Mouse (Mus musculus): ENCODE measurements around the gene Aip.
"Not testable (repeated sequence)": the region's sequence is repeated elsewhere in the genome, so short reads cannot be mapped to it uniquely, and the experiment has no call there.

Gene Aip

DNA sequence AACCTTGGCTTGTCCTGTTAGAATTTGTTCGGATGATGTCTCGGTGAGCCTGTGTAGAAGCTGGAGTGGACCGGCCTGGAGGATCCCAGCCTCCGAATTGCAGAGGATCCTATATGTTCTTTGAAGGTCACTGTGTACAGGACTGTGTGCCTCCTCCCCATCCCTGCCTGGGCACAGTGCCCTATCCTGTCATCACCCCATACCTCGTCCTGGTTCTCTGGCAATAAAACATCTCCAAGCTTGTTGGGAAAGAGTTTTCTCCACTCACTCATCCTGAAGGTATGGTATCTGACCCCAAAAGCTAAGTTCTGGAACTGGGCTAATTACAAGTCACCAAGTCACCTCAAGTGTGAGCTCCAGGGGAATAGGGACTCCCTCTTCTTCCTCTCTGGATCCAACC lies 38.6 kb downstream of the Aip start:
- no peak for DNase-seq

DNA sequence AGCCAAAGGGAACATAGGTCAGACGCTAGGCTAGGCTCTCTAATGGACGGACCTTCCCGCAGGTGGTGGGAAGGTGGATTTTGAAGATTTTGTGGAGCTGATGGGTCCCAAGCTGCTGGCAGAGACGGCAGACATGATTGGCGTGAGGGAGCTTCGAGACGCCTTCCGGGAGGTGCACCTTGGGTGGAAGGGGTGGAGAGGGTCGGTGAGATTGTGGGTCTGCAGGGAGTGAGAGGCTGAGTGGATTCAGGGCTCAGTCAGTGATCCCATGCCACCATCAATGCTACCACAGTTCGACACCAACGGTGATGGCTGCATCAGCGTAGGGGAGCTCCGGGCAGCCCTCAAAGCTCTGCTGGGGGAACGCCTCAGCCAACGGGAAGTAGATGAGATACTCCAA lies 39.5 kb downstream of the Aip start:
- DNase-seq: no peak

DNA sequence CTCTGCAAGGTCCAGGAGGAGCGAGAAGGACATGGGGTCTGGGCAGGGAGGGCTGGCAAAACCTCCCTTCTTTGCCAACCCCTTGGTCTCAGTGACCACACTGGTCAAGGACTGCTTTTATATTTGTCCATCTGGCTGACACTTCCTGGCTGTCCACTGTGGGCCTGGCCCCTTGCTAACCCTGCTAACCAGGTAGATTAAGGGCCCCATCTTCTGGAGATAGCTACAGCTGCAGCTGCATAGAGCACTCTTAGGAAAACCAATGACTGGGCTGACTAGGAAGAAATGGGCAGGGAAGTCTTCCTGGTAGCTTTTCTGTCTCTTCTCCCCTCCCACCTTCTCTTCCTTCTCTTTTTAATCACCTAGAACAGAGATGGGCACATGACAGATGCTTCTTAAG lies 40.7 kb downstream of the Aip start:
- DNase-seq: peak in 1 of 2 experiments; percentile 35

DNA sequence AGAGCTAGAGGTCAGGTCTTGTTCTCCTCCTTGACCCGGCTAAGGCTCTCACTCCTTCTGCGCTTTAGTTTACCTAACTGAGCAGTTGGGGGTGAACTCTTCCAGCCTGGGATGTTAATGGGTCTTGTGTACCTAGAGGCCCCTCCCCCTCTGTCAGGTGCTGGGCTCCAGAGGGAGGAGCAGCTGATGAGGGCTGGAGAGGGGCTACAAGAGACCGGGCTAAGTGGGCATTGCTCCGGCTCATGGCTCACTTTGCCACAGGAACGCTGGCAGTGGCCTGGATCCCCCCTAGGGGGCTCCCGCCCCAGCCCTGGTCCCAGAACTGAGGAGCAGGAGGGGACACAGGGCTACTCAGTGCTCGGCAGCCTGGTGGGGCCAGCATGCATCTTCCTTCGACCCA lies 41.8 kb downstream of the Aip start:
- DNase-seq: no peak

DNA sequence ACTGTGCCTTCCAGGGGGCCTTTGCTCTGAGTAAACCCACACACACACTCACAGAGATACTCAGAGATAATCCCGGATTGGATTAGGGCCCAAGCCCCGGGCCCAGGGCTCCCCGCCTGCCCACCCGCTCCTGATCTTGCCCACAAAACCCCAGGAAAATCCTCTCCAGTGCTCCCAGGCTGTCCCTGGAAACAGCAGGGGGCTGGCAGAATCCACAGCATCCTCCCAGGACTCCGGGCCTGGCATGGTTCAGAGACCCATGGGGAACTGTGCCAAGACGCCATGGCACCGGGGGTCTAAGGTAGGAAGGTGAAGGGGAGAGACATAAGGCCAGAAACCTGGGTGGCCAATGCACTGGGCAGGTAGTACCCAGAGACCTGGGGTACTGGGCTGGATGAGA lies 42.3 kb downstream of the Aip start:
- no peak for DNase-seq

DNA sequence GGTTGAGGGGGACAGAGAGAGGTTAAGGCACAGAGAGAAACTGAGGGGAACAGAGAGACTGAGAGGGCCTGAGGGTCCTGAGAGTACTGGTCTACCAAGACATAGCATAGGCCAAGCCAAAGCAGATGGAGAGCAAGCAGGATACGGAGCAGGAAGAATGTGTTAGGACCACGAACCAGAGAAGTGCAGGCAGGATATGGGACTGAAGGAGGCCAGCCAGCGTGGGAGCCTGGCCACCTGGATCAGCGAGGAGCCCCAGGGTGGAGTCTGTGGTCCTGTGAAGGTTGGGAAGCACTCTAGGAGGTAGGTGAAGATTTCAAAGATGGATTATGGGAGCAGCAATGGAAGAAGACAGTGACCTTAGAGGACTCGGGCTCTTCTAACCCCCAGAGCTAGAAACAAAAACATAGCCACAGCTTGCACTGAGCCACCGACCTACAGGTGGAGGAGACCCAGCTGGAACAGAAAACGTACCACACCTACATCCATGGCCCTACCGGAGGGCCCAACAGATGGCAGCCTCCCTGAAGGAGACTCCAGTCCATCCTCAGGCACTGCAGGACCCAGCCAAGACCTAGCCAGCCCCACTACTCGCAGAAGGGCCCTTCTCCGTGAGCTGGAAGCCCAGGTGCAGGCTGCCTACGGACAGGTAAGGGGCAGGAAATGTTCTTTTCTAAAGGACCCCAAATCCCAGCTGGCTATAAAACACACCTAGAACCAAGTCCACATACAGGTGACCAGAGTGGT lies 43.3 kb downstream of the Aip start:
- no peak for DNase-seq

DNA sequence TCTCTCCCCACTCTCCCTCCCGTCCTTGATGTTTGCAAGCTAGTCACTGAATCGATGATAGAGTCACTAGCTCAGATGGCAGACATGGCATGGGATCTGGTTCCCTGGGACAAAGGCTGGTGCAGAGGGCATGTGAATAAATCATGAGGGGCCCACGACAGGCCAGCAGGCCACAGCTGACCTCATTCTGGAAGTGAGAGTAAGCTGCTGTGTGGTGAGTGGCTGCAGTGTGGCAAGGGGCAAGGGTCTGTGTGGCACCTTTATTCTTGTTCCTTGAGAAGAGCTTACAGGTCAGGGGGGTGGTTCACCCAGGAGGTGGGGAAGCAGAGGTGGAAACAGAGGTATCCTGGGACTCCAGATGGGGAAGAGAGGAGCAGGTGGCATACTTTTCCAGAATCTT lies 44.3 kb downstream of the Aip start, which contains the start of gene Cabp2:
TSS of gene Cabp2 (plus strand) at position 185 of the 400 bp plus-strand sequence.
- DNase-seq: no peak

DNA sequence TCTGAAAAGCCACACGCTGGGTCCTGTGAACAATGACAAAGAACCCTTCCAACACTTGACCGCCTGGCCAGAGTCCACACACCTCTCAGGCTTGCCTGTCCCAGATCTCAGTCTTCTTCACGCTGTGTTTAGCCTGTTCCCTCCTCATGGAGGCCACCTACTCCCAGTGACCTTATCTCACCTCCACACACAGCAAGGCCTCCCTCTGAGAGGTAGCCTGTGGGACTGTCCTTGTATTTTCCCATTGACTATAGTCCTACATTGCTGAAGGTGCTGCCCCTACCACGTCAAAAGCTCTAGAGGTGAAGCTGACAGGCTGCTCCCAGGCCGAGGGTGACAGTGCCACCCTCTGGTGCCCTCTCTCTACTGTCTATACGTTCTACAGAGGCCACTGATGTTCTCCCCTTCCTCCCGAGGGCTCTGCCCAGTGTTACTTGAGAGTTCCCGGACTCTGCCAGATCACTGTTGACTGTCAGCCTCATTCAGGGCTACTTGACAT lies 45.1 kb downstream of the Aip start:
- DNase-seq: peak in 1 of 2 experiments; percentile 25

DNA sequence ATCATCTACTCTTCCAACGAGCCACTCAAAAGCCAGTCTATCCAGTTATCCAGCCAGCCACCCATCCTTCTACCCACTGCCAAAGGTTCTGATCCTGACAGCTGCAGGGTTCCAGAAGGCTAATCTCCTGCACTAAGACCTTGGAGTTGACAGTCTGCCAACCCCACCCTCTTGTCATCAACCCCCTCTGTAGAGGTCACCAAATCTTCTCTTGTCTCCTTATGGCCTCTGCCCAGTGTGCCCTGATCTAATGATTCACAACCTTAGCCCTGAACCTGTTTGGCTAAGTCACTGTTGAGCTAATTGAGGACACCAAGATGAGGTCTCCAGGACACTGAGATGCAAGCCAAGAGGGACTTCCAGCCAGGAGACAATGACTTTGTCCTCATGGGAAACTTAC lies 46.1 kb downstream of the Aip start:
- no peak for DNase-seq

DNA sequence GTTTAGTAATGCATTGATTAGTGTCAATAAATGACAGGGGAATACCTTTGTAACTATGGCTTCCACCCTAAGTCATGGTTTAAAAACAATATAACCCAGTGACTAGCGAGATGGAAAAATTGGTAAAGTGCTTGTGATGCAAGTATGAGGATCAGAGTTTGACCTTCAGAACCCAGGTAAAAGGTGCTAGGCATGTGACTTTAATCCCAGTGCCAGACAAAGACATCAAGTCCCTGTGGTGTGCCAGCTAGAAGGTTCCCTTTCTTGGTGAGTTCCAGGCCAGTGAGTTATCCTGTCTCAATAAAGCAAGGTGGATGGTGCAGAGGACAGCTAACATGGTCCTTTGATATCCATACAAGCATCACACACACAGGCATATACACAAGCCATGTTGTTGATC lies 50.1 kb downstream of the Aip start:
- no peak for DNase-seq

DNA sequence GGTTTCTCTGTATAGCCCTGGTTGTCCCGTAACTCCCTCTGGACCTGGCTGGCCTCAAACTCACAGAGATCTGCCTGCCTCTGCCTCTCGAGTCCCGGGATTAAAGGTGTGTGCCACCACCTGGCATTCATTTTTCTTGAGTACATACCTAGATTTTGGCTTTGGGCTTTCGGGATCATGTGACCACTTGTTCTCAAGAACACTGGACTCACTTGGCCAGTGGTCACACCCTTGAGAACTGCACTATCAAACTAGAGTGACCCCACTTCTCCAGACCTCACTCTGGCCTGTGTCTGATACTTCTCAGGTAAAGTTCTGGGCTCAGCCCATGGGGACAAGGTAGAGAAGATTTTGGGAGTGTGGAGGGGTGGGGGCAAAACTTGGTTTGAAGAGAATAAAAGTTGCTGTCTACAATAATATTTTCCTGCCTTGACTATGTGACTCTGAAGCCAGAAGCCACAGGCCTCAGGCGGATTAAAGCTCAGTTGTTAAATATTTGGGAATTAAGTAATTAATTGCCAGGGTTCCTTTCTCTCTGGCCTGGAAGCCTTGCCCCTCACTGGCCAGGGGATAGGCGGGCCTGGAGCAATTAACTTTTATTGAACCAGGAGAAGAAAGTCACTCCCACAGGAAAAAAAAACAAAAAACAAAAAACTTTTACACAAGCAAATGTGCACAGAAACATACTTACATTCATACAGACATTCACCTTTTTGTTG lies 52.8 kb downstream of the Aip start:
- peak in 1 of 2 experiments; percentile 7 for DNase-seq

DNA sequence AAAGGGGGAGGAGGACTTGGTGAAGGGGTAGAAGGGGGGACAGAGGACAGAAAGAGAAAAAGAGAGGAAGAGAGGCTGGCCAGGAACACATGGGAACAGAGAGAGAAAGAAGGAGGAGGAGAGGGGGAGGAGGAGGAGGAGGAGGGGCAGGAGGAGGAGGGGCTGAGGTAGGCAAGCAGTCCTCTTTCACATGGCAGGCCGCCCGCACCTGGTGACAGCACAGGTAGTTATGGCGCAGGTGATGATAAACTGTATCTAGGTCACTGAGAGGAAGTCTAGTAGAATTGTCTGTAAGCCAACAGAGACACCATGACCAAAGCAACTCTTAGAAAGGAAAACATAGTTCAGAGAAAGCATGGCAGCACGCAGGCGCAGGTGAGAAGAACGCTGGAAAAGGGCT lies 54.3 kb downstream of the Aip start:
- DNase-seq: no peak

DNA sequence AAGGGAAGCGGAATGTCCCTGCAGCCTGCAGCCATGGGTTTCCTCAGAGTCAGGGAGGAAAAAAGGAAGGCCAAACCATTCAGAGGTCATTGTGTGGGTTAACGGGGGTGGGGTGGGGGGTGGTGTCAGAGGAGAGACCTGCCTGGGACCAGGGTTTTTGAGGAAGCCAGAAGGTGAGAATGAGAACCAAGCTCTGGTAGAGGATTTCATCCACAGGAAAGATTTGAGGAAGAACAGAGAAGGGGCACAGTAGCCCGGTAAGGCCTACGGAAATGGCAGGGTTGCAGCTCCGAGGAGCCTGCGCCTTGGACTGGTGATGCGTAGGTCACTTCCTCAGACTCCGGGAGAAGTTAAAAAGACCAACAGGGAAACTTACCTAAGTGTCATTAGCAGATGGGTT lies 54.9 kb downstream of the Aip start:
- DNase-seq: no peak

DNA sequence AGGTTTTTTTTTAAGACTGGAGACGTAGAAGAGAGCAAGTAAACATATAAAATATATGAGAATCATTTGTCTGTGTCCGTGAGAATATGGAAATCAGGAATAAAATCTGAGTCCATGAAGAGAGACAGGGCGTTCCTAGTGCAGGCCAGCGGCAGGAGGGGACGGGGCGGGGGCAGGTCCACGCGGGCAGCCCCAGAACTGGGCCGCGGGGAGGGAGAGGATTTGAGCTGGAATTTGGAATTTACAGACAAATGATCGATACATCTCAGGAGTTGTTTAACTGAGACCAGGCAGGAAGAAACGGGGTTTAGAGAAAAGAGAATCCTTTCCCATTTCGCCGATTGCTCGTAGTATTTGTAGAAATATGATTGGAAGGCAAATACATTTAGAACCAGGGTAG lies 55.3 kb downstream of the Aip start:
- DNase-seq: peak in 1 of 2 experiments; percentile 7

DNA sequence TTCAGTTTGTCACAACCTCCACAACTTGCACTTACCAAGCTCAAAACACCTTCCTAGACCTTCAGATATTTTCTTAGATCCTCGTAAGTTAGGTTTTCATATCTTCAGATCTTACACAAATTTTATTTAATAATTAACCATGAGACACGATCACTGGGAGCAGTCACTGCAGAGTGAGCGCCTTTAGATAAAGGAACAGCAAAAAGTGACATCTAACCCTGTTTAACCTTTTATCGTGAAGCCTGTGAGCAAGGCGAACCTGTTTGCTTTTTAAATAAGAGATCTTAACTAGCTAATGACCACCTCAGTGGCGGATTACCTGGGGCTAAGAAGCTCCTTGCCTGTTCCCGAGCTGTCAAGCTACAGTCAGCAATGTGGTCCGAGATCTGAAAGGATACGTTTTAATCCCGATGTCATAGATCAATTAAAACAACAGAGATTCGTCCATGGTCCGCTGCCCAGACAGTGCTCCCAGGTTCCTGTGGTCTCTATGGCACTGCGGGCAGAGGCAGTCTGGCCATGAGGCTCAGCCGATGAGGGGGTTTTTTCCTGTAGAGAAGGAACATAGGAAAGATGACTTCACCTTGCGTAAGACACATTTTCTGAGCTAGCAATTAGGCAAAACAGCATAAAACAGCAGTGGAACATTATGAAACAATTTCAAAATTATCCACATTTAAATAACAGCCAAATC lies 56.8 kb downstream of the Aip start:
- peak in 1 of 2 experiments; percentile 8 for DNase-seq

DNA sequence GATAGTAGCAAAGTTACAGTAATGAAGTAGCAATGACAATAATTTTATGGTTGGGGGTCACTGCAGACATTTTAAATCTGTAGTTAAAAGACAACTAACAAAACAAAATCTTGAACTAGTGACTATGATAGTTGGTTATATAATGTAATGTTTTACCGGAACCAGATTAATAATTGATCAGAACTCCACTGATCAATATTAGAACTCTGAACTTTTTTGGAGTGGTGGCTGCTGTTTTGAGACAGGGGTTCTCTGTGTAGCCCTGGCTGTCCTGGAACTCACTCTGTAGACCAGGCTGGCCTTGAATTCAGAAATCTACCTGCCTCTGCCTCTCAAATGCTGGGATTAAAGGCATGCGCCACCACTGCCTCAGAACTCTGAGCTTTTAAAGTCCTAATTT lies 57.4 kb downstream of the Aip start:
- not testable (repeated sequence) for DNase-seq

DNA sequence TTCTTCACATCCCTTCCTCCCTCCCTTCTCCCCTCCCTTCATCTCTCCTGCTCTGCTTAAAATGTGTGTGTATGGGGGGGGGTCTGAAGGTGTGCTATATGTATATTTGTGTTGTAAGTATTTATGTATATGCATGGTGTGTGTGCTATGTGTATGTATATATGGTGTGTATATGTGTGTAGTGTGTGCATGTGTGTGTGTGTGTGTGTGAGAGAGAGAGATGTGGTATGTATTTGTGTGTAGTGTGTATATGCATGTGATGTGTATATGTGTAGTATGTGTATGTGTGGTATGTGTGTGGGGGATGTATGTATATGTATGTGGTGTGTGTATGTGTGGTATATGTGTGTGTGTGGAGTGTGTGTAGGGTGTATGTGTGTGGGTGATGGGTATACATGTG lies 58.8 kb downstream of the Aip start:
- DNase-seq: no peak

DNA sequence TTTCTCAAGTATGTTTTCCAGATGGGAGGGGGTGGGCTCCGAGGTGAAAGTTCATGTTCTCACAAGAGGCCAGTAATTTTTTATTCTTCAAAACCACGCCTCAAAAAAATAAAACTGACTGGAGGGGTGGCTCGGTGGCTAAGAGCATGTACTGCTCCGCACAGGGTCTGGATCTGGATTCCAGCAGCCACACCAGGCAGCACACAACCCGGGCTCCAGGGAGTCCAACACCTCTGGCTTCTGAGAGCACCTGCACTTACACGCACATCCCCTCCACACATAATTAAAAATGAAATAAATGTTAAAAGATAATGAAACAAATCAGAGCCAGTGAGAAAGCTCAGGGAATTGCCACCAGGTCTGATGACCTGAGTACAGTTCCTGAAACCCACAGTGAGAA lies 59.4 kb downstream of the Aip start:
- DNase-seq: peak in 1 of 2 experiments; percentile 18

DNA sequence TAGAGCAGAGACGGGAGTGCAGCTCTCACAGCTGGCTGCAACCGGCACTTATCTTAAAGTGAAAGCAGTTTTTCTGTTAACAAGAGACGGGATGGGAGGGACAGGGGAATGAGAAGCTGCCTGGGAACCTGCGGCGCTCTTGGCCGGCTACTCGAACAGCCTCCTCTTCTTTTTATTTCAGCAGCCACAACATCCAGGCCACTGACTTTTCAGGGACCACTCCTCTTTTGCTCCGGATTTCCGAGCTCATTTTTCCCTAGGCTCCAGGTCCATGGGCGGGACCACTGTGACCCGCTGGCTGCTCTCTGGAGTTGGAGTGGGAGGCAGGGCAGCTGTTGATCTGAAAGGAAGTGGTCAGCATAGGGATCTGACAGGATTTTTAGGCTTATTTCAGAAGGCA lies 61.2 kb downstream of the Aip start:
- DNase-seq: peak in 1 of 2 experiments; percentile 21
